Mouse (Mus musculus): ENCODE results near the gene Acsbg1. TPM values are rescaled to one million over a fixed set of nuclear protein-coding genes. Genes with fewer than 3 reads are reported as not detected.

The Acsbg1 gene
- 35.3 and 35.7 TPM in 2 replicates for polyA plus RNA-seq (2015; fragmentation: Nextera tagmentation; extraction: Ambion mirVana)

GRCm38 (mm10) chr9:54661605-54662377 lies at the start of gene Acsbg1:
Acsbg1 (minus strand) TSS chr9:54661870.
- Histone ChIP-seq H3K9ac (no peak within 1 kb of the TSS), H3K36me3 (no peaks in the 10 kb centered on the region), H3K27me3 (no peaks in the 10 kb centered on the region), H3K4me2 (peak within 1 kb of the TSS; percentile 37), H3K4me3 (no peak within 1 kb of the TSS; the same call in 1 of the 2 replicates), H3K9me3 (no peaks in the 10 kb centered on the region), H3K27ac (replicated peaks) (peak within 1 kb of the TSS; percentile 61), H3K4me1 (replicated peaks) (peaks cover 7% of the 10 kb centered on the region; the same call in 1 of the 2 replicates)
- 5% methylated on average over 10 of the region's 10 CpGs for WGBS
- peak; percentile 82 for ATAC-seq (ENCODE audit: low FRiP score, low read depth)

- WGBS: 92% methylated on average over 5 of the region's 5 CpGs
- Histone ChIP-seq H3K27me3 (no peaks in the 10 kb centered on the region), H3K36me3 (peaks cover 9% of the 10 kb centered on the region; the same call in 1 of the 2 replicates), H3K27ac (replicated peaks) (no peak overlapping the region), H3K4me3 (no peak overlapping the region), H3K4me1 (replicated peaks) (peaks cover 3% of the 10 kb centered on the region), H3K9me3 (no peaks in the 10 kb centered on the region), H3K9ac (no peak overlapping the region), H3K4me2 (no peak overlapping the region)
- no peak for ATAC-seq (ENCODE audit: low FRiP score, low read depth)
These were observed 46.4 kb upstream of the Acsbg1 start for GRCm38 (mm10) chr9:54708085-54708484.

GRCm38 (mm10) chr9:54707288-54707999 lies 45.8 kb upstream of the Acsbg1 start:
- no peak overlapping the region for H3K4me3 ChIP-seq
- H3K27ac ChIP-seq (replicated peaks): no peak overlapping the region
- H3K36me3 ChIP-seq: peaks cover 9% of the 10 kb centered on the region; the same call in 1 of the 2 replicates
- 0 out of 2 replicates have a peak, but pooled peaks have one; percentile 48 for ATAC-seq (ENCODE audit: low FRiP score, low read depth)
- H3K4me2 ChIP-seq: no peak overlapping the region
- 52% methylated on average over 8 of the region's 8 CpGs for WGBS
- no peak overlapping the region for H3K9ac ChIP-seq
- no peaks in the 10 kb centered on the region for H3K9me3 ChIP-seq
- peaks cover 3% of the 10 kb centered on the region for H3K4me1 ChIP-seq (replicated peaks)
- H3K27me3 ChIP-seq: no peaks in the 10 kb centered on the region

- 0 out of 2 replicates have a peak, but pooled peaks cover 1% of the 10 kb centered on the region for H3K36me3 ChIP-seq
These were observed 43.9 kb upstream of the Acsbg1 start for GRCm38 (mm10) chr9:54705561-54705960.

GRCm38 (mm10) chr9:54704361-54704760 lies 42.7 kb upstream of the Acsbg1 start:
- WGBS: 81% methylated on average over 5 of the region's 5 CpGs
- no peak overlapping the region for H3K4me3 ChIP-seq
- H3K4me1 ChIP-seq (replicated peaks): peaks cover 13% of the 10 kb centered on the region
- no peak for ATAC-seq (ENCODE audit: low FRiP score, low read depth)
- H3K36me3 ChIP-seq: no peaks in the 10 kb centered on the region
- no peak overlapping the region for H3K4me2 ChIP-seq
- no peak overlapping the region for H3K9ac ChIP-seq
- peaks cover 10% of the 10 kb centered on the region for H3K27me3 ChIP-seq
- no peaks in the 10 kb centered on the region for H3K9me3 ChIP-seq
- no peak overlapping the region for H3K27ac ChIP-seq (replicated peaks)

More at GRCm38 (mm10) chr9:54705561-54705960, 43.9 kb upstream of the Acsbg1 start:
- Histone ChIP-seq H3K27ac (replicated peaks) (no peak overlapping the region), H3K4me2 (no peak overlapping the region), H3K9ac (no peak overlapping the region), H3K4me3 (no peak overlapping the region), H3K27me3 (peaks cover 9% of the 10 kb centered on the region), H3K4me1 (replicated peaks) (peaks cover 5% of the 10 kb centered on the region), H3K9me3 (no peaks in the 10 kb centered on the region)
- no peak for ATAC-seq (ENCODE audit: low FRiP score, low read depth)
- 56% methylated on average over 1 of the region's 1 CpGs for WGBS

GRCm38 (mm10) chr9:54702581-54702980 lies 40.9 kb upstream of the Acsbg1 start:
- Histone ChIP-seq H3K4me2 (no peak overlapping the region), H3K36me3 (no peaks in the 10 kb centered on the region), H3K4me3 (no peak overlapping the region), H3K9me3 (no peaks in the 10 kb centered on the region), H3K27ac (replicated peaks) (no peak overlapping the region), H3K9ac (no peak overlapping the region), H3K27me3 (peaks cover 14% of the 10 kb centered on the region), H3K4me1 (replicated peaks) (peaks cover 20% of the 10 kb centered on the region)
- 56% methylated on average over 2 of the region's 2 CpGs for WGBS
- no peak for ATAC-seq (ENCODE audit: low FRiP score, low read depth)

- peak overlapping the region; percentile 72; the same call in 1 of the 2 replicates for H3K4me3 ChIP-seq
- H3K27me3 ChIP-seq: peaks cover 14% of the 10 kb centered on the region
These were observed 39.1 kb upstream of the Acsbg1 start for GRCm38 (mm10) chr9:54700746-54701145.

GRCm38 (mm10) chr9:54700174-54700475 lies 38.5 kb upstream of the Acsbg1 start:
- no peaks in the 10 kb centered on the region for H3K36me3 ChIP-seq
- 0 out of 2 replicates have a peak overlapping the region, but pooled peaks have one; percentile 31 for H3K27ac ChIP-seq (replicated peaks)
- H3K9me3 ChIP-seq: no peaks in the 10 kb centered on the region
- no peak for ATAC-seq (ENCODE audit: low FRiP score, low read depth)
- peaks cover 14% of the 10 kb centered on the region for H3K27me3 ChIP-seq
- WGBS: 27% methylated on average over 9 of the region's 9 CpGs
- peaks cover 17% of the 10 kb centered on the region for H3K4me1 ChIP-seq (replicated peaks)
- H3K4me2 ChIP-seq: peak overlapping the region; percentile 95
- peak overlapping the region; percentile 72 for H3K4me3 ChIP-seq
- peak overlapping the region; percentile 82 for H3K9ac ChIP-seq

More at GRCm38 (mm10) chr9:54700746-54701145, 39.1 kb upstream of the Acsbg1 start:
- 85% methylated on average over 7 of the region's 7 CpGs for WGBS
- Histone ChIP-seq H3K27ac (replicated peaks) (no peak overlapping the region), H3K4me2 (peak overlapping the region; percentile 95), H3K4me1 (replicated peaks) (peaks cover 17% of the 10 kb centered on the region), H3K9ac (no peak overlapping the region), H3K9me3 (no peaks in the 10 kb centered on the region), H3K36me3 (no peaks in the 10 kb centered on the region)
- no peak for ATAC-seq (ENCODE audit: low FRiP score, low read depth)

- H3K36me3 ChIP-seq: no peaks in the 10 kb centered on the region
- peaks cover 14% of the 10 kb centered on the region for H3K27me3 ChIP-seq
- peak overlapping the region; percentile 82 for H3K9ac ChIP-seq
- WGBS: under 1% methylated on average over 92 of the region's 92 CpGs
- peak overlapping the region; percentile 95 for H3K4me2 ChIP-seq
- H3K27ac ChIP-seq (replicated peaks): peak overlapping the region; percentile 31
- H3K4me3 ChIP-seq: peak overlapping the region; percentile 72
- H3K9me3 ChIP-seq: no peaks in the 10 kb centered on the region
- ATAC-seq (ENCODE audit: low FRiP score, low read depth): peak; percentile 76
- H3K4me1 ChIP-seq (replicated peaks): peaks cover 17% of the 10 kb centered on the region
These were observed 37.9 kb upstream of the Acsbg1 start for GRCm38 (mm10) chr9:54699345-54700173.

- Histone ChIP-seq H3K4me2 (peak overlapping the region; percentile 95), H3K9ac (peak overlapping the region; percentile 82), H3K27ac (replicated peaks) (peak overlapping the region; percentile 31; the same call in 1 of the 2 replicates), H3K27me3 (peaks cover 14% of the 10 kb centered on the region), H3K4me1 (replicated peaks) (peaks cover 17% of the 10 kb centered on the region), H3K4me3 (peak overlapping the region; percentile 72), H3K36me3 (no peaks in the 10 kb centered on the region), H3K9me3 (no peaks in the 10 kb centered on the region)
- 12% methylated on average over 27 of the region's 27 CpGs for WGBS
- ATAC-seq (ENCODE audit: low FRiP score, low read depth): peak; percentile 60; the same call in 1 of the 2 replicates
These were observed 37.3 kb upstream of the Acsbg1 start for GRCm38 (mm10) chr9:54699087-54699344.

GRCm38 (mm10) chr9:54698318-54699086 lies 36.8 kb upstream of the Acsbg1 start, which contains the start of gene Dnaja4:
Dnaja4 (plus strand) TSS chr9:54698873.
- Histone ChIP-seq H3K27me3 (peaks cover 14% of the 10 kb centered on the region), H3K9ac (peak within 1 kb of the TSS; percentile 82), H3K4me2 (peak within 1 kb of the TSS; percentile 95), H3K27ac (replicated peaks) (peak within 1 kb of the TSS; percentile 31), H3K36me3 (no peaks in the 10 kb centered on the region), H3K4me1 (replicated peaks) (peaks cover 17% of the 10 kb centered on the region), H3K9me3 (no peaks in the 10 kb centered on the region), H3K4me3 (peak within 1 kb of the TSS; percentile 72)
- ATAC-seq (ENCODE audit: low FRiP score, low read depth): no peak; the same call in 1 of the 2 replicates
- WGBS: 70% methylated on average over 17 of the region's 17 CpGs
